Mouse (Mus musculus) ovary, adult 18-20 months (tissue): ENCODE data around the gene Rubcnl.

Source experiments
- DNase-seq: peaks from one replicate; pipeline ENCODE4 v3.0.0; 2022; ENCODE audit warnings: low spot score, mixed read lengths

Gene Rubcnl

DNA sequence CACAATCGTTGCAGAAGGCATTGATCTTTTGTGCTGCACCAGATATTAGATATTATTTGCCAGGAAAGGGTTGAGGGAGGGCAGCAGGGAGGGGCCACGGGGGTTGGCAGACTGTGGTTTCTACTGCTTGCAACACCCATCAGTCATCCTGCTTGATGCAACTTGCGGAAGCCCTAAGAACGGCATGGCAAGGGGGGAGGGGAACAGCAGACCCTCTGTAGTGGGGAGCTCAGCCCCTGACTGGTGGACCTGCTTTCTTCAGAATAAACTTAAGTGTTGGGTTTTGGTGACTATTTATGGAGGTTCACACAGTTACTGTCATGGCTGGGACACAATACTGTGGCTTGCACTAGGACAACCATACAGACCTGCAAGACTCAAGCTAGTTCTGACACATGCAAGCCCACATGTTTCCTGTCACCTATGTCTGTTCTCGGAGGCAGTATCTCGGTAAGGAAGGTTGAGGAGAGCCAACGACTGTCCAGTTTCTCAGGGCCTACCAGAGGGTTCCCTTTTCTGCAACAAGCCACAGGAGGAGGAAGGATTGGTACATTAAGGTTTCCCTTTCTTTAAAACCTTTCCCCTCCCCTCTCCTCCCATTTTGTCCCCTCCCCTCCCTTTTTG, 53.6 kb downstream of the Rubcnl start:
- DNase-seq, result no peak

GRCm38 (mm10) chr14:75071091-75071490, 55.3 kb downstream of the Rubcnl start:
- DNase-seq, result no peak

- no peak for DNase-seq
Measured at GRCm38 (mm10) chr14:75075299-75076180, 59.7 kb downstream of the Rubcnl start.

GRCm38 (mm10) chr14:75077946-75078345, 62.1 kb downstream of the Rubcnl start:
- no peak for DNase-seq
